In genomic region chr9:47858134-47858533, GRCm38 (mm10) we compare ENCODE assay signal across 25 mouse cellular contexts.
A peak's percentile ranks its signal among the peaks of the same experiment; 100 is the strongest.
DNase-seq lines count a peak whose midpoint lies in the region; ATAC-seq lines count a peak whose summit lies in the region.
"Had no signal": no experiment of that assay in that cellular context is flagged by ENCODE, and none has a peak within 500 bp of the region (broad histone marks: within the 10 kb centered on the region; RNA-seq: fewer than 3 reads in every experiment).

No protein-coding gene starts in this region.

- peaks cover 22% of the 10 kb centered on the region for H3K4me1 ChIP-seq in forebrain, embryonic 13.5 days
- H3K4me1 ChIP-seq in forebrain, embryonic 11.5 days (replicated peaks; ENCODE audit: control insufficient read depth, insufficient read depth, low read length): no peaks in the 10 kb centered on the region
- peaks cover 38% of the 10 kb centered on the region for H3K4me1 ChIP-seq in embryonic facial prominence, embryonic 10.5 days
- peaks cover 10% of the 10 kb centered on the region for H3K4me1 ChIP-seq in hindbrain, embryonic 16.5 days (ENCODE audit: control insufficient read depth, insufficient read depth, low read depth, low read length)
- H3K4me1 ChIP-seq: liver, embryonic 12.5 days had no signal

- H3K4me3 ChIP-seq in forebrain, embryonic 13.5 days: no peak overlapping the region
- no peak overlapping the region for H3K4me3 ChIP-seq in forebrain, embryonic 11.5 days (ENCODE audit: low read depth, low read length)
- H3K4me3 ChIP-seq in embryonic facial prominence, embryonic 10.5 days: no peak overlapping the region
- H3K4me3 ChIP-seq in hindbrain, embryonic 16.5 days (ENCODE audit: low read length): no peak overlapping the region
- H3K4me3 ChIP-seq: embryonic facial prominence, embryonic 12.5 days; heart, embryonic 12.5 days; limb, embryonic 12.5 days; liver, embryonic 12.5 days; stomach, embryonic 15.5 days had no signal

- no peaks in the 10 kb centered on the region for H3K27me3 ChIP-seq in forebrain, embryonic 13.5 days
- H3K27me3 ChIP-seq in forebrain, embryonic 11.5 days (ENCODE audit: control insufficient read depth, insufficient read depth, low read length): no peaks in the 10 kb centered on the region
- 0 out of 2 replicates have a peak, but pooled peaks cover under 1% of the 10 kb centered on the region for H3K27me3 ChIP-seq in embryonic facial prominence, embryonic 10.5 days (replicated peaks; ENCODE audit: low read depth, poor library complexity, severe bottlenecking)
- no peaks in the 10 kb centered on the region for H3K27me3 ChIP-seq in hindbrain, embryonic 16.5 days (replicated peaks; ENCODE audit: control insufficient read depth, insufficient read depth, low read length)
- H3K27me3 ChIP-seq: embryonic facial prominence, embryonic 12.5 days; heart, embryonic 12.5 days; liver, embryonic 12.5 days; stomach, embryonic 15.5 days had no signal

- DNase-seq in forebrain, embryonic 11.5 days (ENCODE audit: low spot score): no peak
- peak; percentile 25 for DNase-seq in layer of hippocampus, adult 9-11 months
- no peak for DNase-seq in layer of hippocampus, postnatal 36 days
- DNase-seq in embryonic facial prominence, embryonic 10.5 days (ENCODE audit: low spot score): no peak
- DNase-seq in gastrocnemius, postnatal 4 days (ENCODE audit: low spot score in 2 of 2): no peak
- DNase-seq in urinary bladder, postnatal 36 days (ENCODE audit: low spot score in 2 of 2): no peak
- DNase-seq: adrenal gland, postnatal 14 days; cerebellum, adult 8-10 months; heart, adult 11 months; heart, postnatal 14 days; kidney, adult 2 months; kidney, postnatal 25 days; lung, adult 2 months; retina, postnatal 1 day; thymus, adult 18-20 months had no signal

- peak overlapping the region; percentile 63 for H3K27ac ChIP-seq in forebrain, embryonic 13.5 days
- no peak overlapping the region for H3K27ac ChIP-seq in forebrain, embryonic 11.5 days (ENCODE audit: low read depth, low read length)
- 0 out of 2 replicates have a peak overlapping the region, but pooled peaks have one; percentile 31 for H3K27ac ChIP-seq in embryonic facial prominence, embryonic 10.5 days (replicated peaks)
- peak overlapping the region; percentile 39; the same call in 1 of the 2 replicates for H3K27ac ChIP-seq in hindbrain, embryonic 16.5 days (ENCODE audit: low read depth, low read length)
- H3K27ac ChIP-seq: embryonic facial prominence, embryonic 12.5 days; limb, embryonic 12.5 days; liver, embryonic 12.5 days; stomach, embryonic 15.5 days had no signal

- peaks cover 11% of the 10 kb centered on the region; the same call in 1 of the 2 replicates for H3K36me3 ChIP-seq in forebrain, embryonic 13.5 days (ENCODE audit: poor library complexity, severe bottlenecking)
- no peaks in the 10 kb centered on the region for H3K36me3 ChIP-seq in forebrain, embryonic 11.5 days (ENCODE audit: control insufficient read depth, insufficient read depth, low read length)
- H3K36me3 ChIP-seq in embryonic facial prominence, embryonic 10.5 days (replicated peaks): peaks cover 12% of the 10 kb centered on the region
- 0 out of 2 replicates have a peak, but pooled peaks cover 4% of the 10 kb centered on the region for H3K36me3 ChIP-seq in hindbrain, embryonic 16.5 days (ENCODE audit: control insufficient read depth, insufficient read depth, low read length)
- H3K36me3 ChIP-seq: embryonic facial prominence, embryonic 12.5 days; heart, embryonic 12.5 days; limb, embryonic 12.5 days; liver, embryonic 12.5 days; stomach, embryonic 15.5 days had no signal

- WGBS in forebrain, embryonic 13.5 days: 54% methylated on average over 5 of the region's 5 CpGs
- 58% methylated on average over 5 of the region's 5 CpGs for WGBS in forebrain, embryonic 11.5 days
- WGBS in embryonic facial prominence, embryonic 10.5 days: 69% methylated on average over 5 of the region's 5 CpGs
- WGBS in hindbrain, embryonic 16.5 days: 40% methylated on average over 5 of the region's 5 CpGs

- no peak overlapping the region for H3K4me2 ChIP-seq in forebrain, embryonic 13.5 days
- H3K4me2 ChIP-seq in forebrain, embryonic 11.5 days (ENCODE audit: low read depth, low read length, severe bottlenecking): no peak overlapping the region
- no peak overlapping the region for H3K4me2 ChIP-seq in hindbrain, embryonic 16.5 days (ENCODE audit: low read length)
- H3K4me2 ChIP-seq: embryonic facial prominence, embryonic 12.5 days; heart, embryonic 12.5 days; limb, embryonic 12.5 days; liver, embryonic 12.5 days; stomach, embryonic 15.5 days had no signal

- no peak overlapping the region for H3K9ac ChIP-seq in forebrain, embryonic 13.5 days
- H3K9ac ChIP-seq in forebrain, embryonic 11.5 days (ENCODE audit: low read length): no peak overlapping the region
- H3K9ac ChIP-seq in hindbrain, embryonic 16.5 days (ENCODE audit: low read depth, low read length): no peak overlapping the region; the same call in 1 of the 2 replicates
- H3K9ac ChIP-seq: embryonic facial prominence, embryonic 12.5 days; heart, embryonic 12.5 days; limb, embryonic 12.5 days; liver, embryonic 12.5 days; stomach, embryonic 15.5 days had no signal

- ATAC-seq in forebrain, embryonic 13.5 days: 0 out of 2 replicates have a peak, but pooled peaks have one; percentile 31
- ATAC-seq in forebrain, embryonic 11.5 days (replicated peaks; ENCODE audit: low FRiP score): no peak
- ATAC-seq in hindbrain, embryonic 16.5 days: 0 out of 2 replicates have a peak, but pooled peaks have one; percentile 12
- ATAC-seq: activated CD4-positive, CD25-positive, alpha-beta regulatory T cell, adult 4 months; CD4-positive, CD25-positive, alpha-beta regulatory T cell, adult 4 months; inflammation-experienced regulatory T-cells, adult 6 months; liver, embryonic 12.5 days had no signal

- no peaks in the 10 kb centered on the region for H3K9me3 ChIP-seq in forebrain, embryonic 13.5 days (replicated peaks)
- H3K9me3 ChIP-seq in forebrain, embryonic 11.5 days (ENCODE audit: control insufficient read depth, low read length): no peaks in the 10 kb centered on the region
- H3K9me3 ChIP-seq in embryonic facial prominence, embryonic 10.5 days: no peaks in the 10 kb centered on the region
- H3K9me3 ChIP-seq in hindbrain, embryonic 16.5 days (ENCODE audit: control insufficient read depth, low read length): no peaks in the 10 kb centered on the region
- H3K9me3 ChIP-seq: embryonic facial prominence, embryonic 12.5 days; heart, embryonic 12.5 days; limb, embryonic 12.5 days; liver, embryonic 12.5 days; stomach, embryonic 15.5 days had no signal
